Mouse (Mus musculus): ENCODE measurements around the gene Eef1g. TPM values are rescaled to one million over a fixed set of nuclear protein-coding genes. Genes with fewer than 3 reads are reported as not detected.

The Eef1g gene
- polyA plus RNA-seq (2016; fragmentation: Nextera tagmentation; extraction: Ambion mirVana) = 472 and 476 TPM in 2 replicates

- H3K9me3 ChIP-seq = no peaks in the 10 kb centered on the region
- H3K27me3 ChIP-seq = no peaks in the 10 kb centered on the region
- peaks cover 75% of the 10 kb centered on the region for H3K36me3 ChIP-seq
- H3K4me3 ChIP-seq (replicated peaks) = peak within 1 kb of the TSS; percentile 82
- WGBS = under 1% methylated on average over 52 of the region's 52 CpGs
- ATAC-seq (ENCODE audit: insufficient number of reproducible peaks, insufficient read depth, low FRiP score, low TSS enrichment, low read depth) = peak; percentile 99
- H3K27ac ChIP-seq = peak within 1 kb of the TSS; percentile 94
- H3K4me2 ChIP-seq = peak within 1 kb of the TSS; percentile 91
- peak within 1 kb of the TSS; percentile 94 for H3K9ac ChIP-seq (replicated peaks)
- peaks cover 16% of the 10 kb centered on the region for H3K4me1 ChIP-seq (replicated peaks)
Measured at GRCm38 (mm10) chr19:8966590-8967372, at the start of gene Eef1g. Gene Eef1g, plus strand, starts transcription at chr19:8967041.

- no peak overlapping the region for H3K4me2 ChIP-seq
Measured at GRCm38 (mm10) chr19:8919000-8919399, 47.8 kb upstream of the Eef1g start.

GRCm38 (mm10) chr19:8919684-8920072 is 47.2 kb upstream of the Eef1g start:
- H3K4me1 ChIP-seq (replicated peaks) = peaks cover 15% of the 10 kb centered on the region
- peak overlapping the region; percentile 82 for H3K4me2 ChIP-seq
- 72% methylated on average over 6 of the region's 6 CpGs for whole genome bisulfite sequencing
- H3K9me3 ChIP-seq = no peaks in the 10 kb centered on the region
- no peaks in the 10 kb centered on the region for H3K27me3 ChIP-seq
- peaks cover 43% of the 10 kb centered on the region for H3K36me3 ChIP-seq
- no peak for ATAC-seq (ENCODE audit: insufficient number of reproducible peaks, insufficient read depth, low FRiP score, low TSS enrichment, low read depth)
- 0 out of 2 replicates have a peak overlapping the region, but pooled peaks have one; percentile 75 for H3K9ac ChIP-seq (replicated peaks)
- peak overlapping the region; percentile 84 for H3K4me3 ChIP-seq (replicated peaks)
- H3K27ac ChIP-seq = peak overlapping the region; percentile 90

More at GRCm38 (mm10) chr19:8919000-8919399, 47.8 kb upstream of the Eef1g start:
- Histone ChIP-seq H3K36me3 (peaks cover 50% of the 10 kb centered on the region), H3K4me3 (replicated peaks) (no peak overlapping the region), H3K4me1 (replicated peaks) (peaks cover 15% of the 10 kb centered on the region), H3K27me3 (no peaks in the 10 kb centered on the region), H3K9me3 (no peaks in the 10 kb centered on the region), H3K27ac (no peak overlapping the region), H3K9ac (replicated peaks) (no peak overlapping the region)
- 95% methylated on average over 3 of the region's 3 CpGs for WGBS
- ATAC-seq (ENCODE audit: insufficient number of reproducible peaks, insufficient read depth, low FRiP score, low TSS enrichment, low read depth) = no peak

- peaks cover 15% of the 10 kb centered on the region for H3K4me1 ChIP-seq (replicated peaks)
- H3K9ac ChIP-seq (replicated peaks) = peak within 1 kb of the TSS; percentile 75
- no peaks in the 10 kb centered on the region for H3K9me3 ChIP-seq
- H3K27ac ChIP-seq = peak within 1 kb of the TSS; percentile 90
- H3K4me3 ChIP-seq (replicated peaks) = peak within 1 kb of the TSS; percentile 84
- WGBS = 3% methylated on average over 42 of the region's 50 CpGs
- peaks cover 39% of the 10 kb centered on the region for H3K36me3 ChIP-seq
- H3K27me3 ChIP-seq = no peaks in the 10 kb centered on the region
- peak within 1 kb of the TSS; percentile 82 for H3K4me2 ChIP-seq
- ATAC-seq (ENCODE audit: insufficient number of reproducible peaks, insufficient read depth, low FRiP score, low TSS enrichment, low read depth) = peak; percentile 93
Measured at GRCm38 (mm10) chr19:8920073-8920736, 46.6 kb upstream of the Eef1g start, which contains the start of gene B3gat3. Gene B3gat3, plus strand, starts transcription at chr19:8920374.

- Histone ChIP-seq H3K36me3 (peaks cover 39% of the 10 kb centered on the region), H3K27ac (peak overlapping the region; percentile 90), H3K27me3 (no peaks in the 10 kb centered on the region), H3K9ac (replicated peaks) (peak overlapping the region; percentile 75), H3K9me3 (no peaks in the 10 kb centered on the region), H3K4me2 (peak overlapping the region; percentile 82), H3K4me3 (replicated peaks) (peak overlapping the region; percentile 84), H3K4me1 (replicated peaks) (peaks cover 15% of the 10 kb centered on the region)
- 1% methylated on average over 6 of the region's 6 CpGs for WGBS
- no peak for ATAC-seq (ENCODE audit: insufficient number of reproducible peaks, insufficient read depth, low FRiP score, low TSS enrichment, low read depth)
Measured at GRCm38 (mm10) chr19:8920836-8921291, 46.0 kb upstream of the Eef1g start.

- WGBS = 77% methylated on average over 9 of the region's 9 CpGs
- Histone ChIP-seq H3K9me3 (no peaks in the 10 kb centered on the region), H3K27ac (peak overlapping the region; percentile 17; the same call in 1 of the 2 replicates), H3K36me3 (peaks cover 39% of the 10 kb centered on the region), H3K4me1 (replicated peaks) (peaks cover 15% of the 10 kb centered on the region), H3K9ac (replicated peaks) (no peak overlapping the region), H3K27me3 (no peaks in the 10 kb centered on the region), H3K4me3 (replicated peaks) (0 out of 2 replicates have a peak overlapping the region, but pooled peaks have one; percentile 7), H3K4me2 (peak overlapping the region; percentile 82)
- no peak for ATAC-seq (ENCODE audit: insufficient number of reproducible peaks, insufficient read depth, low FRiP score, low TSS enrichment, low read depth)
Measured at GRCm38 (mm10) chr19:8921741-8922140, 45.1 kb upstream of the Eef1g start.

GRCm38 (mm10) chr19:8926766-8927165 is 40.1 kb upstream of the Eef1g start:
- Histone ChIP-seq H3K9me3 (no peaks in the 10 kb centered on the region), H3K27ac (no peak overlapping the region), H3K27me3 (no peaks in the 10 kb centered on the region), H3K4me1 (replicated peaks) (peaks cover 18% of the 10 kb centered on the region), H3K36me3 (peaks cover 51% of the 10 kb centered on the region), H3K9ac (replicated peaks) (no peak overlapping the region), H3K4me2 (no peak overlapping the region), H3K4me3 (replicated peaks) (no peak overlapping the region)
- 94% methylated on average over 2 of the region's 2 CpGs for WGBS
- ATAC-seq (ENCODE audit: insufficient number of reproducible peaks, insufficient read depth, low FRiP score, low TSS enrichment, low read depth) = no peak

- no peak overlapping the region for H3K9ac ChIP-seq (replicated peaks)
- no peaks in the 10 kb centered on the region for H3K9me3 ChIP-seq
- ATAC-seq (ENCODE audit: insufficient number of reproducible peaks, insufficient read depth, low FRiP score, low TSS enrichment, low read depth) = no peak
- peaks cover 47% of the 10 kb centered on the region for H3K36me3 ChIP-seq
- H3K4me2 ChIP-seq = no peak overlapping the region
- H3K4me3 ChIP-seq (replicated peaks) = no peak overlapping the region
- H3K27ac ChIP-seq = no peak overlapping the region
- WGBS = 89% methylated on average over 12 of the region's 12 CpGs
- H3K27me3 ChIP-seq = no peaks in the 10 kb centered on the region
- peaks cover 17% of the 10 kb centered on the region for H3K4me1 ChIP-seq (replicated peaks)
Measured at GRCm38 (mm10) chr19:8927891-8928525, 38.8 kb upstream of the Eef1g start.

GRCm38 (mm10) chr19:8928689-8929223 is 38.1 kb upstream of the Eef1g start:
- Histone ChIP-seq H3K4me1 (replicated peaks) (peaks cover 17% of the 10 kb centered on the region), H3K27ac (peak overlapping the region; percentile 83; the same call in 1 of the 2 replicates), H3K9ac (replicated peaks) (peak overlapping the region; percentile 87; the same call in 1 of the 2 replicates), H3K27me3 (no peaks in the 10 kb centered on the region), H3K4me3 (replicated peaks) (peak overlapping the region; percentile 80), H3K4me2 (peak overlapping the region; percentile 73), H3K36me3 (peaks cover 47% of the 10 kb centered on the region), H3K9me3 (no peaks in the 10 kb centered on the region)
- ATAC-seq (ENCODE audit: insufficient number of reproducible peaks, insufficient read depth, low FRiP score, low TSS enrichment, low read depth) = peak; percentile 37
- 16% methylated on average over 16 of the region's 16 CpGs for WGBS

GRCm38 (mm10) chr19:8929224-8930088 is 37.4 kb upstream of the Eef1g start, which contains the start of the genes Rom1 and Eml3:
Gene Rom1, minus strand, starts transcription at chr19:8929356.
Gene Eml3, plus strand, starts transcription at chr19:8929552.
- Histone ChIP-seq H3K4me3 (replicated peaks) (peak within 1 kb of the TSS; percentile 80), H3K4me1 (replicated peaks) (peaks cover 17% of the 10 kb centered on the region), H3K4me2 (peak within 1 kb of the TSS; percentile 73), H3K27ac (peak within 1 kb of the TSS; percentile 83), H3K27me3 (no peaks in the 10 kb centered on the region), H3K9me3 (no peaks in the 10 kb centered on the region), H3K36me3 (peaks cover 52% of the 10 kb centered on the region), H3K9ac (replicated peaks) (peak within 1 kb of the TSS; percentile 87)
- 1% methylated on average over 58 of the region's 74 CpGs for WGBS
- peak; percentile 67 for ATAC-seq (ENCODE audit: insufficient number of reproducible peaks, insufficient read depth, low FRiP score, low TSS enrichment, low read depth)
